Mouse (Mus musculus) spleen, adult 2 months (tissue): ENCODE measurements around the gene Insyn1.

Experiments
- CTCF ChIP-seq: fragments of 200-500 bp; IDR thresholded peaks from 2 replicates; pipeline ENCODE4 v1.5.1; 2011; ENCODE audit warnings: mild to moderate bottlenecking, inconsistent platforms; ENCODE audit not compliant: insufficient read depth, insufficient read length, insufficient replicate concordance; ENCODE audit errors: extremely low read depth
- POLR2A ChIP-seq: fragments of 200-500 bp; IDR thresholded peaks from 2 replicates; pipeline ENCODE4 v1.6.1; 2011; ENCODE audit warnings: low read depth, low read length, inconsistent platforms

DNA sequence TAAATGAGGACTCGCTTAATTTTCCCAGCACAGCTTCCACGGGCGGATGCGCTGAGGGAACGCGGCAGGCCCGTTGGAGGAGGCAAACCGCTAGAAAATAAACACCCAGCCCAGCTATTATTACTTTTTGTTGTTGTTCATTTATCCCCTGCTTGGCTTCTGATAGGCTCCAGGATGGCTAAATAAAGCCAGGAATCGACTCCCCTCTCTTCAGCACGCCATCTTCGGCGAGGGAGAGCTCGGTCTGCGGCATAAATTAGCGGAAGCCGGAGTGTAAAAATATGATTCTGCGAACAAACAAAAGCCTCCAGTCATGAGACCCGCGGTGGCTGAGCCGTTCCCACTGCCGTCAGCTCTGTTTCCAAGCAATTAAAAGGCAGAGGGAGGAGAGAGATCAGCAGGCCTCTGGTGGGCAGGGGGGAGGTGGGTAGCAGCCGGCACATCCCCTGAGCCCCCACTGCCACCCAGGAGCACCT is 49.4 kb upstream of the Insyn1 start:
- TF ChIP-seq CTCF = no peak
- TF ChIP-seq POLR2A = no peak
